Mouse (Mus musculus) ES-Bruce4 (cell line): ENCODE data around the gene Col4a2.

Experiments used
- CTCF ChIP-seq: IDR thresholded peaks from one replicate; pipeline ENCODE4 v1.8.1; 2011; ENCODE audit warnings: low read depth, low read length
- EP300 ChIP-seq: IDR thresholded peaks from 2 replicates; pipeline ENCODE4 v1.6.1; 2011; ENCODE audit warnings: low read depth, low read length; ENCODE audit not compliant: insufficient read depth
- POLR2A ChIP-seq: IDR thresholded peaks from one replicate; pipeline ENCODE4 v1.8.1; 2011; ENCODE audit warnings: low read length; ENCODE audit not compliant: insufficient read depth

DNA sequence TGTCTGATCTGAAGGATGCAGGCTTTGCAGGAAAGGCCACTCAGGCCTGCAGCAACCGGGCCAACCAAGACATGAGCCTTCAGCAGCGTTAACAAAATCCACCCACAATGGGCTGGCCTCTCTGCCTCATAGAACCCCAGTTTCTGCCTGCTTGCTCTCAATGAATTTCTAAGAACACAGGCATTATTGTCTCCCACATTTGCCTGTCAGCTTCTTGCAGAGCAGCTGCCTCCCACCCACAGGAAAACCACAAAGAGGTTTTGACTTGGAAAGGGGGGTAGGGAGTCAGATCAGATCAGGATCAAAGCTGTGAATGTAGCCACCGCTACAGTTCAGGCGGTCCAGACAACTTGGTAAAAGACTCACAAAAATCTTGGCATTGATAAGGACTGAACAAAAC, 140.4 kb downstream of the Col4a2 start:
- no peak for TF ChIP-seq POLR2A
- no peak for TF ChIP-seq CTCF
- TF ChIP-seq EP300: no peak
